Mouse (Mus musculus): Measurements from ENCODE around the gene Arhgef7.

Gene Arhgef7

DNA sequence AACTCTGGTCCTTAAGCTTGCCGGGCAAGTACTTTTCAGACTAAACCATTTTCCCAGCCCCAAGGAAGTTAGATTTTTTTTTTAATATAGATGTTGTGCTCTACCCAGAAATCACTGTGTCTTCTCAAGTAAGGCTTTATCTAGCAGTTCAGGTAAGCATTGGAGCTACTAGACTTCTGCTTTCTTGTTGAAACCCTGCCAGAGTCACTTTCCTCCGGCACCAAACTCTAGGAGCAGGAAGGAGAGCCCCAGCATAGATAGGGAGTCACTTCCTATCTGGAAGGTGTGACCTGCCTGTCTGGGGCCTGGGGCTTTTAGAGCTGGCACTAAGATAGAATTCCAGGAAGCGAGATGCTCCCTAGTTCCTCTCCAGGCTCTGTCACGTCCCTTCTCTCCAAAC is 10.3 kb upstream of the Arhgef7 start:
- in situ Hi-C loops (cut with MboI), result no loop called here

DNA sequence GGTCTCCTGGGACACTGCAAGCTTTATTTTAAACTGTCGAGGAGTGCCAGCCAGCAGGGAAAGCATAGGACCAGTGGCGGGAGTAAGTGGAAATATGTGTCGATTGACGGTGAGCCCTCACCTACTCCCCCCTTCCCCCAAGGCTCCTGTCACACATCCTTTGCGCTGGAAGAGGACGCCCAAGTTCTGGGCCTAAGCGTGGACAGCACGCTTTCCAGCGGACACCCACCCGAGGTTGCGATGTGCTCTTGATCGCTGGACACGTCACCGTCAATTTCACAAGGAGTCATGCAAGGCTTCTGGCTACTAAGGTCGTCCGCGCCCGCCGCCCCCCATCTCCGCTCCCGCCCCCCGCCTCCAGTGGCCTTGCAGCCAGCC is 259 bp upstream of the Arhgef7 start:
- in situ Hi-C loops (cut with MboI), result no loop called here

DNA sequence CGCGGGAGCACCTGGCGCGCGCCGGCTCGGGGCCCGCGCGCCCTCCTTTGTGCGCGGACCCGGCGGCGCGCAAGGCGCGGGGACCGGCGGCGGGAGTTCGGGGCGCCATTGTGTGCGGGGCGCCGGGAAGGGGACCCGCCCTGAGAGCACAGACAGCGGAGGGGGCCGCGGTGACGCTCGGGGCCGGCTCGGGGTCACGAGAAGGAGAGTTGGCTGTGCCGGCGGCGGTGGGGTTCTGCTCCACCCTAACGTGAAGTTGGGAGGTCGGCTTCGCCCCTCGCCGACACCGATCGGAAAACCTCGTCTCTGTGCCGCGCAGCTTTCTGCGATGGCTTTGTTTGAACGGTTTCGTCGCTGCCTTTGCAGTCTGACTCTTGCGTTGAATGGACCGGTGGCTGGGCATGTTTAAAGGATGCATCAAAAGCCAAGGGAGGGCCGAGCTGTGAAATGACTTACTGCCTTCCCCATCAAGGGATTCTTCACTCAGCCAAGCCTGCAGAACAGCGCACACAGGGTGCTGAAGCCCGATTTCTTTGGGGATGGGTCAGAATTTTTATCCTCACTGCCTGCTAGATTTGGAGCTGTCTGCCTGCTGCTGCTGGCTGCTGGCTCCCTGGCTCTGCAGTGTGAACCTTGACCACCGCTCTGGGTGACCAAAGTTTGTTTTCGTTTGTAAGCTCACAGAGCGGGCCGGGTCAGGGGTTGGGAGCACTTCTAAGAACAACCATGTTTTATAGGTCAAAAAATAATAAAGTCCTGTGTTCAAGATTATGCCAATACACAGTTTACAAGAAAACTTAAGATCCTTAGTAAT is 1.2 kb downstream of the Arhgef7 start:
- in situ Hi-C loops (cut with MboI), result no loop called here

DNA sequence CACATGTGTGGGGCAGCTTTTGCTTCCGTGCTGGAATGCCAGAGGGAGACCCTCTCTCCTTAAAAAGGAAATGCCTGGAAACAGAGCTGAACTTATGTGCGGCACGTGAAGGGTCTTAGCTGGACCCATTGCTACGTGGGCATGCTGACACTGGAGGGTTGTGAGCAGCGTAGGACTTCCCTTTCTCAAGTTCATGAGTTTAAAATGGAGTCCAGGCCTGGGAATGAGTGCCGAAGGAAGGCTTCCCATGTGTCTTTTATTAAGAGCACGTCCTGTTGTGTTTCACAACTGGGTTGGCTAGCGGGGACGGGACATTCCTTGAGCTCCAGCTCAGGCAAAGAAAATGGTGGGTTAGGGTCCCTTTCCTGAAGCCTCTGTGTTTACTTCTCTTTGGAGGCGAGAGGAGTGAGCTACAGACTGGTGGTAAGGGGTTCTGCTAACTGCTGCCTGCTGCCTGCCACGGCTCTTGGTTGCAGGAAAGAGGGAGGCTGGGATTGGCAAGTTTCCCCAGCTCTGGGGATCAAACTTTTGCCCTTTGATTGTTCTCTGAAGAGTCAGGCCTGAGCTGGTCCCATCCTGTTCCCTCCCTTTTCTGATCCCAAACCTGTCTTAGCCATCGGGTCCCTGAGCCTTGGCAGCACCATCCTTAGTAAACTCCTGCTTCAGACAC is 2.9 kb downstream of the Arhgef7 start:
- in situ Hi-C loops (cut with MboI), result no loop called here

DNA sequence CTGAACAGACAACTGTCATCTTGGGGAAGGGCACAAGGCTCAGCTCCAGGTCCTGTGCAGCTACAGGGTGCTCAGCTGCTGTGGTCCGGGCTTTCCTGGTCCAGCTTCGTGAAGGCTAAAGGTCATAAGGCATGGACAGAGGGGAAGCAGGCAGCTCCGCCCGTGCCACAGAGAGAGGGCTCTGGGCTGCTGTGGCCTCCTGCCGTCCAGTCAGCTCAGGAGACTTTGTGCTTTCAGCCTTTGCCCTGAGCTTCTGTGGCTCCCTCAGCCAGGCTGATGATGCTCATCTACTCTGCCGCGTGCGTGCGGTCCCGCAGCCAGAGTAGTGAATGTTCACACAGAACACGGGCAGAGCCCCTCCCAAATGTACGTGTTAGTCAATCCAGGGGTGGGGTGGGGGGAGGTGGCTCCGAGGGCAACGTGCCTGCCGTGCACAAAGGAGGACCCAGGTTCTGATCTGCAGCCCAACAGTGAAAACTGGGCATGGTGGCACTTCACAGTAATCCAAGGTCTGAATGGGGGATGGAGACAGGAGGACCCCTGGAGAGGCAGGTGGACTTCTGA is 8.2 kb downstream of the Arhgef7 start:
- in situ Hi-C loops (cut with MboI), result no loop called here

DNA sequence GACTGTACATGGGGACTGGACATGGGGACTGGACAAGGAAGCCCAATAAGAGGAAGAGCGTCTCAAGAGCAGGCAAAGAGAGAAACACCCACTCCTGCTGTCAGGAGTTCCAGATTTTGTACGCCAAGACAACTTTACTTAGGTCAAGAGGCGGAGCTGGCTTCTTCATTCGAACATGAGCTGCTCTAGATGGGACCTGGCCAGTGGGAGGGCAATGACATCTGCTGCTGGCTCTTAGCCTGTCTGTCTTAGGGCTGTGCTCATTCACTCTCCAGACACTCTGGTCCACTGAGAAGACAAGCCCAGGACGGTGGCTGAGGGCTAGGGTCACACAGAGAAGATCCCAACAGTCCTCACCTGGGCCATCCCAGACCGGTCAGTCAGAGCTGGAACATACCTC is 9.6 kb downstream of the Arhgef7 start:
- in situ Hi-C loops (cut with MboI), result no loop called here

DNA sequence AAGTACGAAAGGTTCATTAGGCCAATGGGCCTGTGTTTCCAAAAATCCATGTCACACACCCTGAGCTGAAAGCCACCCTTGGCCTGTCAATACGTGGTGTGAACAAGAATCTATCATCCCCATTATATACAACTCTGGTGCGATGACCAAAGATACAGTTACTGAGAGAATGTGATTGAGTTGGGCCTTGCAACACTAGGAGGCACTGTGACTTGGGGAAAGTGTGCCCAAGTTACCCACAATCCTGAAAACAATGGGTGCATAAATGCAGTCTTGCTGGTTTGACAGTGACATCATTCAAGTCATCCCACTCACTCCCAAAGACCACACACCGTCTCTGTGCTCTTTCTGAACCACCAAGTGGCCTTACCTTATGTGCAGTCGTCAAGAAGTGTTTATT is 11.6 kb downstream of the Arhgef7 start:
- in situ Hi-C loops (cut with MboI), result no loop called here

DNA sequence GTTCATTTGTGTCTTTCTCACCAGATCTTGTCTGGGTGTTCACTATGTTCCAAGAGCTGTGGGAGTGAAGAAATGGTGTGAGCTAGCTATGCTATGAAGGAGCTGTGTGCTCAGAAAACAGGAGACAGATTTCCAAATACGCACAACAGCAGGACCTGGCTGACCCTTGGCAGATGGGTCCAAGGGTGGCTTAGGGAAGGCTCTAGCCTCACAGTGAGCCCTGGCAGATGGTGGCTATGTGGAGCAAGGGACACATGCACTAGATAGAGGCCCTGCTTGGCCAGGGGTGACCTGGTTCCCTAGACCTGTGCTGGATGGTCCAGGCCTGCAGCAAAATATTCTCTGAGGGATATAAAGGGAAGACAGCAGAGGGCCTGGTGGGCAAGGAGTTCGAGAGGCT is 13.3 kb downstream of the Arhgef7 start:
- in situ Hi-C loops (cut with MboI), result no loop called here

DNA sequence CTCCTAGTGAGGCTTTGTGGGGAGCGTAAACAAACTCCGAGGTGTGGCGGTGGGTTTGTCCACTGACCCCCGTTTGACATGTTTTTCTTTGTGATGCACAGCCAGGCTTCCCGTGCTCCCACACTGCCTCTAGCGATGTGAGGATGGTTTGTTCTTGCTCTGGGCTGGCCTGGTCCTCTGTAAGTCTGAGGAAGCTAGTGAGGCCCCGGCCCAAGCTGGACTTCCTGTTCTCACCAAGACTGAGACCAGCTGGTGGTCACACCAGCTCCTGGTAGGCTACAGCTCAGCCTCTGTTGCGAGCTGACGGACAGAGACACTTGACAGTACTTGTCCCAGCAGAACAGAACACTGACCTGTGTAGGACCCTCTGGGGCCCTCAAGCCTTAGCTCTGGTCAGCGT is 16.1 kb downstream of the Arhgef7 start:
- in situ Hi-C loops (cut with MboI), result no loop called here

DNA sequence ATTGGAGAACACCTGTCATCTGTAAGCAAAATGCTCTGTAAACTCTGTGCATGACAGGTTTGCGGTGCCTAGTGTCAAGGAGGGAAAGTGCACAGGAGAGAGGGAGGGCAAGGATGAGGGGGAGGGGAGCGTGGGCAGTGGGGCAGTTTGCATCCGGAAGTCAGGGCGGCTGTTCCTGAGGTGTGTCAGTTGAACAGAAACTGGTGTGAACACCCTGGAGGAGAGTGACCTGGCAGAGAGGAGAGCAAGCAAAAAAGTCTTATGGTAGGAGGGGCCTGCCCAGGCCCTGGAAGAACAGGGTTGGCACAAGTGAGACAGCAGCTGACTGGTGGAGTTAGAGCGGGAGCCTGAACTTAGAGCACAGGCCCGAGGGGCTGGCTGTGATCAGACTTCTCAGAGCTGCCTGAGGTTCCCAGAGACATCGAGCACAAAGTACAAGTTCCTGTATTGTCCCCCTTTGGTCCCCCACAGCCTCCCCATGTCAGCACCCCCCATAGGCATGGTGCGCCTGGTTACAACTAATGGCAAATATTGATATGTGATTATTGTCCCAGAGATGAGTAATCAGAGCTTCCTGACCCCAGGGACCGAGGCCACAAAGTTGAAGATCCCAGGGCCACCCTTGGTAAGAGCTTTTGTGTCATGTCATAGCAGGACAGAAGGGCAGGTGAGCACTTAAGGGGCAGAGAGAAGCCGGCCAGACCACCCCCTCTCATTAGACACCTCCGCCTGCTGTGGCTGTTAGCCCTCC is 19.5 kb downstream of the Arhgef7 start:
- in situ Hi-C loops (cut with MboI), result no loop called here

DNA sequence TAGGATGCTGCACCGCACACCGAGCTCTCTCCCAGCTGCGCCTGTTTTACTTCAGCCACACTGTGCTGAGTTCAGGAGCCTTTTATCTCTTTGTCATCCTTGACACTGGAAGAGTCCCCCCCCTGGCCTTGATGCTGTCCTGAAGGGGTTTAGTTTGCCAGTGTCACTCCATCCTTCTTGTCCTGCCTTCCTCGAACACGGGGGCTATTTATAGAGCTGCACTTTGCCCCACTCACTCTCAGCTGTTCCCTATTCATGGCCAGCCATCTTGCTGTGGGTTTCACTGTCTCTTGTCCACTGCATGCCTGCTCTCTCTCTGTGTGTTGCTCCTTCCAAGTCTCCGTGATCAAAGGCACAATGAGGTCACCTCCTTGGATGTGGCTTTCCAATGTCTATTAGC is 22.0 kb downstream of the Arhgef7 start:
- in situ Hi-C loops (cut with MboI), result no loop called here

DNA sequence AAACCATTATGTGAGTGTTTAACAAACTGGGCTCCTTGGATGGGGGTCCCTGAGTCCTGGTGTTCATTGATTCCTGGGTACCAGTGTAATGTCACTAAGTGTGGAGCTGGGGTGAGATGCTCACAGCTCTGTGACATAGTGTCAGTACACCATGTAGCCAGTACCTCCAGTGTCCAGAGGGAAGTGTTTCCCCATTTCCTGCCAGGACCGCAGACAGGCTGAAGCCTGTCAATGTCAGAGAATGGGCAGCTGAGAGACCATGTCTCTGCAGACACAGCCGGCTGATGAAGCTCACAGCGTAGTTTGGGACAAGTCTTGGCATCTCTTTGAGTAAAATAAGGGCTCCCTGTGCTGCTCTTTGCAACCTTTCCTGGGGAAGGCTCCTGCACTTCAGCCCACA is 24.8 kb downstream of the Arhgef7 start:
- in situ Hi-C loops (cut with MboI), result no loop called here

DNA sequence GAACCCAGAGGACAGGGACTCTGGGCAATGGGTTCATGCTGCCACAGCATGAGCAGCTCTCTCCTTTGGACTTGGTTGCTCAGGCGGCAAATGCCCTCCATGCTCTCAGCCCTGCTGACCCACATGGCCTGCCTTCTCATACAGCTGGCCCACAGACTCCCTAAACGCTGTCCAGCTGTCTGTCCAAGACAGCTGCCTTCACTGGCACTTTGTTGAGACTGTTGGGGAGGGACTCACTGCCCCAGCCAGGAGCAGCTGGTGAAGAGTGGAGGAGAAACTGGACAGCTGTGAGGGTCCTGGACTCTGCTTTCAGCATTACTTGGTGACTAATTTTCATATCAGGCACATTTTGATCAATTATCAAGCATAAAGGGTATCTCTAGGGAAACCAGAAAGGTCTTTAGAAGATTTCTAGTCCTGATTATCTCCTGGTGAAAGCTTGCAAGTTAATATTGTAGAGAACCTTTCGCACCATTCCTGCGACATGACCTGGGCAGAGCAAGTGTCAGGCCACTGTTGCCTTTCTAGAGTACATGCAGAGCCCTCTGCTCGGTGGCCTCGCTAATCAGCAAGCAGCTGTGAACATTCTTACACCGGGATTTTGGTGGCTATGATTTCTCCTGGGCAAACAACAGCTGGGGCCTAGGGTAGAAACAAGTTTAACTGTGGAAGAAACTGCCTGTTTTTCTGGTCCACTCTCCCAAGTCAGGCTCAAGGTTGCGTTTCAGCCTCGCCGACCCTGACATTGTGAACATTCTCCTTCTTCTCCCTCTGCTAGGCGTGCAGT is 25.8 kb downstream of the Arhgef7 start:
- in situ Hi-C loops (cut with MboI), result no loop called here

DNA sequence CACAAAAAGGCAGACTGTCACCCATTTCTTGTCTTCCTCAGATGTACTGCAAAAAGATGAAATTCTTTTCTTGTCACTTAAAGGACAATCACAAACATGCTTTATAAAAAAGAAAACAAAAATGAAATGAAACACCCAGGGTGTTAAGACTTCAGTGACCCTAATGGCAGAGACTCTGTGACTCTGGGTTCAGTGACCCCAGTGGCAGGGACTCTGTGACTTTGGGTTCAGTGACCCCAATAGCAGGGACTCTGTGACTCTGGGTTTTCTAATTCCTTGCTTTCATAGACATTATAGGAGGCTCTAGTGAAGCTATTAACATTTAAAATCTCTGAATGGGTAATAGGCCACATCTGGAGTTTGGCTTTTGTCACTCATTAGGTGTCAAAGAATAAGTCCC is 27.2 kb downstream of the Arhgef7 start:
- in situ Hi-C loops (cut with MboI), result no loop called here

DNA sequence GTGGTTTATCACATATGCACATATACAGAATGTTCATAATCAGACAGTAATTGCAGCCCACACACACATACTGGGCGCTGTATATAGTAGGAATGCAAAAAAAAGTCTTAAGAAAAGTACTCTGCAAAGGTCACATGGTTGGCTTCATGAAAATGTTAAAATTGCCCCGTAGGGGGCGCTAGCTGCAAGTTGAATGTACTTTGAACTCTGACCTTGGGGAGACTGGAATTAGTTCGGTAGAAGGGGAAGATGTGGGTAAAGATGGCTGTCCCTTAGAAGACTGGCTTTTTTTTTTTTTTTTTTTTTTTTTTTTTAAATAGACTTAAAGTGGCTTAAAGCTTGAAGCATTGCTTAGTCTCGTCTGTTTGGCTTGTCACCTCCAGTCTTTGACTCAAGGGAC is 28.4 kb downstream of the Arhgef7 start:
- in situ Hi-C loops (cut with MboI), result no loop called here

DNA sequence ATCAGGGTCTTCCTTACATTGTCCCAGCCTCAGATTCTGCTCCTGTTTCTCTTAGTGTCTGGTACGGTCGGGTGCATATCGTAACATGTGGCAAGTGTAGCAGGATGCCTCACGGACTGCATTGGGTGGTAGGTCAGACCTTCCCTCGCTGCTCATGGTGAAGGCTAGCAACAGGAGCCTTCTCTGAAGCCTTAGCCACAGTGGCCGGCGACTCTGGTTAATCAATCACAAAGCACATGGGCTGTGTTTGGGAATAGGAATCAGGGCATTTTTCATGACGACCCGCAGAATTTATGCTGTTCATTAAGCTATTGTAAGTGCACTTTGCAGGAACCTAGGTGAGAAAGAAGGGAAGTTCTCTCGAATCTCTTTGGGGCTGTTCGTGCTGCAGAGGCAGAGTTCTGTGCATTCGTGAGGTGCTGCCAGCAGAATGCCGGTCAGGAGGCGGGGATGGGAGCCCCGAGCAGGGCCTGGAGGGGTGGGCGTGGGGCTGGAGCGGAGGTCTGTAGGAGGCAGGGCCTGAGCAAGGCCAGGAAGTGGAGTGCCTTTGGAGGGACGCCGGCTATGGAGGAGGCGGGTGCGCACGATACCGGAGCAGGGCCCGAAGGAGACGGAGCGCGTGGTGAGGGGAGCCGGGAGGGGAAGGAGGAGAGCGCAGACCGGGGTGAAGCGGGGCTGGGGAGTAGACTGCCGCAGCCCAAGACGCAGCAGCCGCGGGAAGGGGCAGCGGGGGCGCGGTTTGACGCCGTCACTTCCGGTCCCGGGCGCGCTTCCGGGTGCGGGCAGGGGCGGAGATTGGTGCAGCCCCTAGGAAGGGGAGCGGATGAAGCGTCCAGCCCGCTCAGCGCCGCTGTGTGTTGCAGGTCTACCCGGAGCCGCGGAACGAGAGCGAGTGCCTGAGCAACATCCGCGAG is 30.3 kb downstream of the Arhgef7 start:
- in situ Hi-C loops (cut with MboI), result no loop called here

DNA sequence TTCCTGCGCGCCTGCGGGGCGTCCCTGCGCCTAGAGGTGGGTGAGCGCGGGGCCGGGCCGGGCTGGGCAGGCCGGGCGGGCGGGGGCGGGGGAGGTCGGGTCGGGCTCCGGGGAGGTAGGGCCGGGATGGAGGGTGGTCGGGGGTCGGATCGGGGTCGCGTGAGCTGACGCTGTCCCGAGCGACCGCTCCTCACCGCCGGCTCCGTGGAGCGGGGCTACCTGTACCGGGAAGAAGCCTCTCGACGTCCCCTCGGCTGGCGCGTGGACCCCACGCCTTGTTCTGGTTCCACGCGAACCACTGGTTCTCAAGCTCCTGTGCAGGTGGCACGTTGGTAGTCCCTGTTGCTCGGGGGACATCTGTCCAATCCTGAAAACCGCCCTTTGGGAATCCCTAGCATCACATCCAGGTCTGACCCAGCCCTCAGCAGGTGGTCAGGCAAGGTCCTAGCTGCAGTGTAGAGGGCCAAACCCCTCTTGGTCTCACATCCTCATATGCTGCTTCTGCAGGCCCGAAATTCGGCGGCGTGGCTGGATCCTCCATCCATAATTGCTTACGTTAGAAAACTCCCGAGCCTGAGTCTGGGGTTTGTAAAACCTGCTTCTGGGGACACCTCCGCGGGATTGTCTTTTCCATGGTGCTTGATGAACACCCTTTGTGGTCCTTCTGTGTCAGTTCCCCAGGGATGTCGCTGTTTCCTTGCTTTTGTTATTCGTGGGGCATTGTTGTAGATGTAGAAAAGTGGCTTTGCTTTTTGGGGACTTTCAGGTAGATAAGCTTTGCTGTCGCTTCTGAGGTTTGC is 31.2 kb downstream of the Arhgef7 start:
- in situ Hi-C loops (cut with MboI), result no loop called here

DNA sequence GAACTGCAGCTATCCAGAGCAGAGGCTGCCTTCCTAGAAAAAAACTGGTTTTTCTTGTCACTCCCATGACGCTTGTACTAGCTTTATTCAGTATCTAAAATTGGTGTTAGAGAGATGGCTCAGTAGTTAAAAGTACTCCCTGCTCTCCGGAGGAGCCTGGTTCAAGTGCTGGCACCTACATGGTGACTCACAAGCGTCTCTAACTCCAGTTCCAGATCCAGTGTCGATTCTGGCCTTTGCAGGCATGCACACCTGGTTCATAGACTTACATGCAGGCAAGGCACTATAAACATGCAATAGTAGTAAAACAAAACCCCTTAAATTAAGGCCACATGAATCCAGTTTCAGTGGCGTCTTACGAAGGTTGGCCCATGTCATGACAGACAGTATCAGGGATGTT is 34.0 kb downstream of the Arhgef7 start:
- in situ Hi-C loops (cut with MboI), result no loop called here

DNA sequence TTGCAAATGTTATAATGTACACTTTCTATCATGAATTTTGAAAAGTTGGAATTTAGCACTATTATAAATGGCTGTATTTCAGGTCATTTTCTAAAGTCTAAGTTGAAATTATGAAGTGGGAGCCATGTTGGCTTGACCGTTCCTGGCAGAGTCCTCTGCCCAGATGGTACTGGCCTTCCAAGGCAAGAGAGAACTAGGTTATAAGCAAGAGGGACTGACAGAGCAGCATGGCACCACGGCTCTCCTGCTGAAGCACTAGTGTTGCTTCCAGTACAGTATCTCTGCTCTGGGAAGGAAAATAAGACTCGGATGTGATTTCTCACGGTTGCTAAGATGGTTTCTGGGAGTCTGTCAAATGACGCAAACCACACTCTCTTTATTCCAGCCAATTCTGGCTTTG is 34.5 kb downstream of the Arhgef7 start:
- in situ Hi-C loops (cut with MboI), result no loop called here

DNA sequence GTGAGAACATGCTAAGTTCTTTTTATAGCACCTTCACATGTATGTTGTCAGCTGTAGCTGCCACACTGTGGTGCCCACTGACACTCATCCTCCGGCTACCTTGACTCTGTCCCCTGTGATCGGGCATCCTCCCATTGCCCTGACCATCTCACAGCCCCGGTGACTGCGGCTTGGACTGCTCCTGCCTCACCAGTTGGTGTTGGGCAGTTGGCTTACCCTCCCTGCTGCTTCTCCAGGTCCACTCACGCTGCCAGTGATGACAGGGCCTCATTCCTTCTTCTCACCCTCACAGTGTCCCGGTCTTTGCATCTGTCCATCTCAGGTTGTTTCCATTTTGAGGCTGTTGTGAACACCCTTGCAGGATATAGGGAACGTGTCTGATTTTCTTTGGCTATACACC is 35.3 kb downstream of the Arhgef7 start:
- in situ Hi-C loops (cut with MboI), result no loop called here
